Mouse (Mus musculus): ENCODE measurements at regions not wholly inside any gene's neighbourhood (a gene's known extent, or its start where the extent isn't known, plus 50 kb on each side); places are given as distances from the start of the nearest gene placed in this dataset.

- no peaks in the 10 kb centered on the region for H3K4me1 ChIP-seq (ENCODE audit: control insufficient read depth in 2 of 2, insufficient read depth in 2 of 2, low read length in 2 of 2)
- H3K9ac ChIP-seq (ENCODE audit: low read length), result no peak overlapping the region
- H3K36me3 ChIP-seq (ENCODE audit: control insufficient read depth, insufficient read depth, low read length), result no peaks in the 10 kb centered on the region
- H3K4me2 ChIP-seq (ENCODE audit: low read length), result no peak overlapping the region
- no peak overlapping the region for H3K4me3 ChIP-seq (ENCODE audit: control insufficient read depth in 1 of 2, insufficient read depth in 1 of 2, low read depth in 1 of 2, low read length in 2 of 2)
- WGBS, result 26% methylated on average over 3 of the region's 3 CpGs
- H3K27ac ChIP-seq (replicated peaks in 1 of 2; ENCODE audit: control insufficient read depth in 1 of 2, insufficient read depth in 1 of 2, low read depth in 2 of 2, low read length in 2 of 2), result no peak overlapping the region
- no peaks in the 10 kb centered on the region for H3K27me3 ChIP-seq (ENCODE audit: control insufficient read depth, insufficient read depth, low read length)
- no peak for ATAC-seq (ENCODE audit: insufficient number of reproducible peaks, insufficient read depth, low FRiP score, low read depth)
- H3K9me3 ChIP-seq (ENCODE audit: control insufficient read depth, low read length), result no peaks in the 10 kb centered on the region
These were observed 181.8 kb upstream of the Astn2 start for GRCm38 (mm10) chr4:66586166-66586565.

DNA sequence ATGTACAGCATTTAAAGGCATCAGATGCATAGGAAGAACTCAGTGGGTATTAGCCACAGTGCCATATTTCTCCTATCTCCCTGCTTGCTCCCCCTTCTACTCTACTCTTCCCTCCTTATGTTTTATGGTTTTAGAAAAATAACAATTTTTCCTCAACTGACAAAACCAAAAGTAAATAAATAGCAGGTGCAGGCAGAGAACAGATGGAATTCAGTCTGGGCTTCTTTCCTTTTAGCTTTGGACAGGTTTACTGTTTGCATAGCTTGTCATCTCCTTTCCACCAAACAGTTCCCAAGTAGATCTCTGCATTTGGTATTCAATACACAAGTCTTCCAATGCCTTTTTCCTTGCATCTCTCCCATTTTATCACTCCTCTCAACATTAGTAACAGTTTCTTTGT, 152.5 kb upstream of the Astn2 start:
- Histone ChIP-seq H3K4me1 (ENCODE audit: control insufficient read depth in 2 of 2, insufficient read depth in 2 of 2, low read length in 2 of 2) (no peaks in the 10 kb centered on the region), H3K4me2 (ENCODE audit: low read length) (no peak overlapping the region), H3K9me3 (ENCODE audit: control insufficient read depth, low read length) (no peaks in the 10 kb centered on the region), H3K9ac (ENCODE audit: low read length) (no peak overlapping the region), H3K27me3 (ENCODE audit: control insufficient read depth, insufficient read depth, low read length) (no peaks in the 10 kb centered on the region), H3K27ac (replicated peaks in 1 of 2; ENCODE audit: control insufficient read depth in 1 of 2, insufficient read depth in 1 of 2, low read depth in 2 of 2, low read length in 2 of 2) (no peak overlapping the region), H3K4me3 (ENCODE audit: control insufficient read depth in 1 of 2, insufficient read depth in 1 of 2, low read depth in 1 of 2, low read length in 2 of 2) (no peak overlapping the region), H3K36me3 (ENCODE audit: control insufficient read depth, insufficient read depth, low read length) (no peaks in the 10 kb centered on the region)
- no peak for ATAC-seq (ENCODE audit: insufficient number of reproducible peaks, insufficient read depth, low FRiP score, low read depth)

DNA sequence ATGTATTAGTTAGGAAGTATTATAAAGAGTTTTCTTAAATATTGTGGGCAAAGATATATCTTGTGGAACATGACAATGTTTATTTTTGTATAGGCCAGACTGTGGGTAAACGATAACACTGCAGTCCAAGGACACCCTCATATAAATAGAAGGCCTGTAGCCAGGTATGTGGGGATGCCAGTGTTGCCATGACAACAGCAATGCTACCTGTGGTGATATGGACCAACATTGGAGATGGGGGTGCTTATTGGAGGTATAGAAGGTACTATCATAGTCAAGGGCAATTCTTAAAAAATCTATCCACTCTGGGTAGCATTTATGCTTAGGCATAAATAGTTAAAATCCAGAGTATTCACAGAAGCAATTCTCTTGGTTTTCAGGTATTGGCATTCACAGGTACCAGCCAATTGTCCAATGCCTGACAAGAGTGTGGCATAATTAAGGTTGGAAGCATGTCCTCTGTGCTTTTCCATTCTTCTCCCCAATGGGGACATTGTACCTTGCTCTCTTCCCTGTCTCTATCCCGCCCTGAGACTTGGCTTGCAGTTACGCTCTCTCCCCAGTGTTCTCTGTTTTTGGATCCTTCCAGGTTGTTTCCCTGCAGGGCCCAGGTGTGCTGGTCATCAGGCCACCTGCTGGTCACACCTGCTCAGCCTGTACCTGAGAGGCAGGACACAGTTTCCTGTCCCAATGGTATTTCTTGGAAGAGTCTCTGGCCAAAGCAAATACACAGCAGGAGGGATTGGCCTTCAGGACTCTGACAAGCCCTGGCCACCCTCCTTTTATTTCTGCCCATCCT, 146.1 kb upstream of the Astn2 start:
- H3K4me1 ChIP-seq (ENCODE audit: control insufficient read depth in 2 of 2, insufficient read depth in 2 of 2, low read length in 2 of 2), result no peaks in the 10 kb centered on the region
- H3K9me3 ChIP-seq (ENCODE audit: control insufficient read depth, low read length), result no peaks in the 10 kb centered on the region
- H3K4me3 ChIP-seq (ENCODE audit: control insufficient read depth in 1 of 2, insufficient read depth in 1 of 2, low read depth in 1 of 2, low read length in 2 of 2), result no peak overlapping the region
- H3K9ac ChIP-seq (ENCODE audit: low read length), result no peak overlapping the region
- H3K27me3 ChIP-seq (ENCODE audit: control insufficient read depth, insufficient read depth, low read length), result no peaks in the 10 kb centered on the region
- WGBS, result 58% methylated on average over 3 of the region's 3 CpGs
- H3K36me3 ChIP-seq (ENCODE audit: control insufficient read depth, insufficient read depth, low read length), result no peaks in the 10 kb centered on the region
- no peak overlapping the region for H3K27ac ChIP-seq (replicated peaks in 1 of 2; ENCODE audit: control insufficient read depth in 1 of 2, insufficient read depth in 1 of 2, low read depth in 2 of 2, low read length in 2 of 2)
- no peak overlapping the region for H3K4me2 ChIP-seq (ENCODE audit: low read length)
- no peak for ATAC-seq (ENCODE audit: insufficient number of reproducible peaks, insufficient read depth, low FRiP score, low read depth)

DNA sequence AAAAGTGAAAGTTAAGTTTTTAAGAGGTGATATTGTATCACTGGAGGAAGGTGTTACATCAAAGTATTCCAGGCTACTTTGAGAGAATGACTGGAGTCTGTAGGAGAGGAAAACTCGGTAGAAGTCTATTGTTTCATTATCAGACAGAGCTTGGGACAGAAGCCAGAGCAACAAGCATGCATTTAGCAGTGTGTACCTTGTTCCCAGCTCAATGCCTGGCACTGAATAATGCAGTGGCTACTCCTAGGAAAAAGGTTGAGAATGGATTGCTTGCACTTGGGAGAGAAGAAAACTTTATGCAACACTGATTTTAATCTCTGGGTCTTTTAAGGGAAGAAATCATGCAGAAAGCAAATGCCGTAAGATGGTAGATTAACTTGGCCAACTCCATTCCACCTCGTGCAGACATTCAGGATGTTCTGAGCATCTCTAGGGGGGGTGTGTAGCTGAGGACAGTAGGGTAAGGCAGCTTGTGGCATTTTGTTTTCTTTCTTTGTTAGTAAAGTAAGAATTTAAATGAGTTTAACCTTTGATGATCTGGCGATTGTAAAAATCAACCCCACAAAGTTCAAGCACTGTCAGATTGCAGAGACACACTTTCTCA, 138.5 kb upstream of the Astn2 start:
- WGBS, result 44% methylated on average over 4 of the region's 4 CpGs

DNA sequence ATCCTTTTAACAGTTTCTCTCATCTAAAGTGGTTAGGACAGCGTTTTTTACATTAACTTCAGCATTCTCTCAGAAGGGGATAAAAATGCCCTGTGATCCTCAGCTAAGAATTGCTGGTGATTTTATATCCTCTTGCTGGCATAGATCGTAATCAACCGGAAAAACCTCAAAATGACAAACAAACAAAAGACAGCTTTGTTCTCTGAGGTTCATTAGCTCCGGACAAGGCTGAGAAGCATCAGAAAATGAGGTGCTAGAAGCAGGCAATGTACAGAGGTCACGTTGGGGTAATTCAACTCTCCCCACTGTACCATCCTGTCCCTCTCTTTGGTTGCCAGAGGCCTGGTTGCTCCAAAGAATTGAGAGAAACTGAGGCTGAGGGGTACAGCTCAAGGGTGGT, 120.0 kb upstream of the Astn2 start:
- H3K27ac ChIP-seq (replicated peaks in 1 of 2; ENCODE audit: control insufficient read depth in 1 of 2, insufficient read depth in 1 of 2, low read depth in 2 of 2, low read length in 2 of 2), result no peak overlapping the region
- H3K4me2 ChIP-seq (ENCODE audit: low read length), result no peak overlapping the region
- H3K9me3 ChIP-seq (ENCODE audit: control insufficient read depth, low read length), result no peaks in the 10 kb centered on the region
- H3K9ac ChIP-seq (ENCODE audit: low read length), result no peak overlapping the region
- no peaks in the 10 kb centered on the region for H3K36me3 ChIP-seq (ENCODE audit: control insufficient read depth, insufficient read depth, low read length)
- ATAC-seq (ENCODE audit: insufficient number of reproducible peaks, insufficient read depth, low FRiP score, low read depth), result no peak
- 75% methylated on average over 5 of the region's 5 CpGs for WGBS
- no peaks in the 10 kb centered on the region for H3K27me3 ChIP-seq (ENCODE audit: control insufficient read depth, insufficient read depth, low read length)
- H3K4me1 ChIP-seq (ENCODE audit: control insufficient read depth in 2 of 2, insufficient read depth in 2 of 2, low read length in 2 of 2), result no peaks in the 10 kb centered on the region
- H3K4me3 ChIP-seq (ENCODE audit: control insufficient read depth in 1 of 2, insufficient read depth in 1 of 2, low read depth in 1 of 2, low read length in 2 of 2), result no peak overlapping the region

More for the DNA sequence above, 138.5 kb upstream of the Astn2 start:
- Histone ChIP-seq H3K9ac (ENCODE audit: low read length) (no peak overlapping the region), H3K4me1 (ENCODE audit: control insufficient read depth in 2 of 2, insufficient read depth in 2 of 2, low read length in 2 of 2) (0 out of 4 replicates have a peak, but pooled peaks cover 0 to 7% of the 10 kb centered on the region in 2 experiments), H3K9me3 (ENCODE audit: control insufficient read depth, low read length) (no peaks in the 10 kb centered on the region), H3K27me3 (ENCODE audit: control insufficient read depth, insufficient read depth, low read length) (no peaks in the 10 kb centered on the region), H3K4me2 (ENCODE audit: low read length) (no peak overlapping the region), H3K27ac (replicated peaks in 1 of 2; ENCODE audit: control insufficient read depth in 1 of 2, insufficient read depth in 1 of 2, low read depth in 2 of 2, low read length in 2 of 2) (no peak overlapping the region; a peak in 1 of 4 replicates), H3K36me3 (ENCODE audit: control insufficient read depth, insufficient read depth, low read length) (no peaks in the 10 kb centered on the region), H3K4me3 (ENCODE audit: control insufficient read depth in 1 of 2, insufficient read depth in 1 of 2, low read depth in 1 of 2, low read length in 2 of 2) (no peak overlapping the region)
- no peak for ATAC-seq (ENCODE audit: insufficient number of reproducible peaks, insufficient read depth, low FRiP score, low read depth)

DNA sequence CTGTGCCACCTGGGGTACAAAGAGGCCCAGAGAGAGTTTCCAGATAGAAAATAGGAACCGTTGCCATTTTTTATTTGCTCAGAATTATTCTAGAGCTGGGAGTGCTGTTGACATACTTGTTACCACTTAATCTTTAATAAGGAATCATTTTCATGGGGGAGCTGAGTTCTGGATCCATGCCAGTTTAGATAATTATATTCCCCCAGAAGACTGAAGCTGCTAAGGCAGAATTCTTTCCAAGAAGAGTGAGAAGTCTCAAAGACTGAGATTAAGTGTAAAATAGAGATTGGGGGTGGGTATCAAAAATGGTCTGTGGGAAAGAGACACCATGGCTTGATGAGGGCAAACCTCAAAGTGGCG, 119.5 kb upstream of the Astn2 start:
- no peak for ATAC-seq (ENCODE audit: insufficient number of reproducible peaks, insufficient read depth, low FRiP score, low read depth)
- H3K4me1 ChIP-seq (ENCODE audit: control insufficient read depth in 2 of 2, insufficient read depth in 2 of 2, low read length in 2 of 2), result no peaks in the 10 kb centered on the region
- no peak overlapping the region for H3K4me3 ChIP-seq (ENCODE audit: control insufficient read depth in 1 of 2, insufficient read depth in 1 of 2, low read depth in 1 of 2, low read length in 2 of 2)
- no peak overlapping the region for H3K27ac ChIP-seq (replicated peaks in 1 of 2; ENCODE audit: control insufficient read depth in 1 of 2, insufficient read depth in 1 of 2, low read depth in 2 of 2, low read length in 2 of 2)
- H3K9ac ChIP-seq (ENCODE audit: low read length), result no peak overlapping the region
- no peaks in the 10 kb centered on the region for H3K27me3 ChIP-seq (ENCODE audit: control insufficient read depth, insufficient read depth, low read length)
- H3K36me3 ChIP-seq (ENCODE audit: control insufficient read depth, insufficient read depth, low read length), result no peaks in the 10 kb centered on the region
- 72% methylated on average over 2 of the region's 2 CpGs for WGBS
- no peak overlapping the region for H3K4me2 ChIP-seq (ENCODE audit: low read length)
- H3K9me3 ChIP-seq (ENCODE audit: control insufficient read depth, low read length), result no peaks in the 10 kb centered on the region

GRCm38 (mm10) chr4:66523238-66523885, 119.0 kb upstream of the Astn2 start:
- no peaks in the 10 kb centered on the region for H3K36me3 ChIP-seq (ENCODE audit: control insufficient read depth, insufficient read depth, low read length)
- H3K4me2 ChIP-seq (ENCODE audit: low read length), result no peak overlapping the region
- no peaks in the 10 kb centered on the region for H3K27me3 ChIP-seq (ENCODE audit: control insufficient read depth, insufficient read depth, low read length)
- H3K4me3 ChIP-seq (ENCODE audit: control insufficient read depth in 1 of 2, insufficient read depth in 1 of 2, low read depth in 1 of 2, low read length in 2 of 2), result no peak overlapping the region
- no peak overlapping the region for H3K9ac ChIP-seq (ENCODE audit: low read length)
- no peaks in the 10 kb centered on the region for H3K4me1 ChIP-seq (ENCODE audit: control insufficient read depth in 2 of 2, insufficient read depth in 2 of 2, low read length in 2 of 2)
- 42% methylated on average over 8 of the region's 8 CpGs for WGBS
- ATAC-seq (ENCODE audit: insufficient number of reproducible peaks, insufficient read depth, low FRiP score, low read depth), result no peak
- no peak overlapping the region for H3K27ac ChIP-seq (replicated peaks in 1 of 2; ENCODE audit: control insufficient read depth in 1 of 2, insufficient read depth in 1 of 2, low read depth in 2 of 2, low read length in 2 of 2)
- H3K9me3 ChIP-seq (ENCODE audit: control insufficient read depth, low read length), result no peaks in the 10 kb centered on the region
